16 mouse cellular contexts compared by ENCODE assay signal in genomic region chr14:31389421-31390147, GRCm38 (mm10). TPM values are rescaled to one million over a fixed set of nuclear protein-coding genes. Genes with fewer than 3 reads are reported as not detected.
A peak's percentile ranks its signal among the peaks of the same experiment; 100 is the strongest.
DNase-seq lines count a peak whose midpoint lies in the region; ATAC-seq and TF ChIP-seq lines count a peak whose summit lies in the region.
"Had no signal": no experiment of that assay in that cellular context is flagged by ENCODE, and none has a peak within 500 bp of the region (broad histone marks: within the 10 kb centered on the region; RNA-seq: fewer than 3 reads in every experiment).

No protein-coding gene starts in this region.

- no peak for TF ChIP-seq EP300 in liver, postnatal 0 days (IDR thresholded peaks at IDR 0.05; ENCODE audit: low read depth)

- ATAC-seq in liver, embryonic 11.5 days (replicated peaks; ENCODE audit: low FRiP score) = no peak
- ATAC-seq in granulocyte monocyte progenitor cell, adult 5-6 weeks (replicated peaks; ENCODE audit: poor library complexity, severe bottlenecking) = peak; percentile 38
- ATAC-seq in liver, postnatal 0 days = peak; percentile 26; the same call in 1 of the 2 replicates
- ATAC-seq in hindbrain, embryonic 16.5 days = no peak

- no peaks in the 10 kb centered on the region for H3K9me3 ChIP-seq in liver, embryonic 11.5 days (ENCODE audit: control insufficient read depth, low read length)
- no peaks in the 10 kb centered on the region for H3K9me3 ChIP-seq in liver, postnatal 0 days (ENCODE audit: low read length)
- no peaks in the 10 kb centered on the region for H3K9me3 ChIP-seq in hindbrain, embryonic 16.5 days (ENCODE audit: control insufficient read depth, low read length)
- H3K9me3 ChIP-seq: hindbrain, embryonic 15.5 days had no signal

- H3K36me3 ChIP-seq in liver, embryonic 11.5 days (ENCODE audit: control insufficient read depth, insufficient read depth, low read length) = no peaks in the 10 kb centered on the region
- H3K36me3 ChIP-seq in liver, postnatal 0 days (replicated peaks; ENCODE audit: insufficient read depth, low read length) = peaks cover 12% of the 10 kb centered on the region
- no peaks in the 10 kb centered on the region for H3K36me3 ChIP-seq in hindbrain, embryonic 16.5 days (ENCODE audit: control insufficient read depth, insufficient read depth, low read length)

- TF ChIP-seq CTCF in liver, postnatal 0 days (IDR thresholded peaks at IDR 0.05; ENCODE audit: low read depth) = no peak

- H3K27ac ChIP-seq in liver, embryonic 11.5 days (ENCODE audit: low read depth, low read length) = no peak overlapping the region
- peak overlapping the region; percentile 7; the same call in 1 of the 2 replicates for H3K27ac ChIP-seq in liver, postnatal 0 days (ENCODE audit: low read depth)
- no peak overlapping the region for H3K27ac ChIP-seq in hindbrain, embryonic 16.5 days (ENCODE audit: low read depth, low read length)
- H3K27ac ChIP-seq: heart, adult 2 months; kidney, postnatal 0 days had no signal

- H3K4me1 ChIP-seq in liver, embryonic 11.5 days (replicated peaks; ENCODE audit: control insufficient read depth, insufficient read depth, low read length) = 0 out of 2 replicates have a peak, but pooled peaks cover 3% of the 10 kb centered on the region
- peaks cover 31% of the 10 kb centered on the region for H3K4me1 ChIP-seq in liver, postnatal 0 days (ENCODE audit: insufficient read depth)
- H3K4me1 ChIP-seq in hindbrain, embryonic 16.5 days (ENCODE audit: control insufficient read depth, insufficient read depth, low read depth, low read length) = peaks cover 16% of the 10 kb centered on the region

- whole genome bisulfite sequencing in liver, embryonic 11.5 days = 89% methylated on average over 8 of the region's 8 CpGs
- 76% methylated on average over 8 of the region's 8 CpGs for WGBS in liver, postnatal 0 days (ENCODE audit: insufficient replicate concordance)
- WGBS in hindbrain, embryonic 16.5 days = 84% methylated on average over 8 of the region's 8 CpGs

- H3K9ac ChIP-seq in liver, embryonic 11.5 days (ENCODE audit: low read depth, low read length) = no peak overlapping the region
- H3K9ac ChIP-seq in liver, postnatal 0 days (replicated peaks) = no peak overlapping the region
- no peak overlapping the region for H3K9ac ChIP-seq in hindbrain, embryonic 16.5 days (ENCODE audit: low read depth, low read length)
- H3K9ac ChIP-seq: hindbrain, embryonic 15.5 days had no signal

- no peak overlapping the region for H3K4me3 ChIP-seq in liver, embryonic 11.5 days (ENCODE audit: low read depth, low read length)
- H3K4me3 ChIP-seq in liver, postnatal 0 days (ENCODE audit: low read depth, low read length) = no peak overlapping the region
- no peak overlapping the region for H3K4me3 ChIP-seq in hindbrain, embryonic 16.5 days (ENCODE audit: low read length)
- H3K4me3 ChIP-seq: erythroblast, embryonic 14.5 days; heart, adult 2 months; hindbrain, embryonic 15.5 days had no signal

- H3K4me2 ChIP-seq in liver, embryonic 11.5 days = no peak overlapping the region
- 0 out of 2 replicates have a peak overlapping the region, but pooled peaks have one; percentile 31 for H3K4me2 ChIP-seq in liver, postnatal 0 days (ENCODE audit: low read depth, low read length)
- no peak overlapping the region for H3K4me2 ChIP-seq in hindbrain, embryonic 16.5 days (ENCODE audit: low read length)
- H3K4me2 ChIP-seq: hindbrain, embryonic 15.5 days; midbrain, embryonic 11.5 days had no signal

- no peaks in the 10 kb centered on the region for H3K27me3 ChIP-seq in liver, embryonic 11.5 days (replicated peaks; ENCODE audit: control insufficient read depth, insufficient read depth, low read length)
- H3K27me3 ChIP-seq in liver, postnatal 0 days (ENCODE audit: insufficient read depth, low read length) = no peaks in the 10 kb centered on the region
- H3K27me3 ChIP-seq in hindbrain, embryonic 16.5 days (replicated peaks; ENCODE audit: control insufficient read depth, insufficient read depth, low read length) = no peaks in the 10 kb centered on the region
- H3K27me3 ChIP-seq: hindbrain, embryonic 15.5 days had no signal

- peak; percentile 2 for DNase-seq in liver
- DNase-seq in liver, embryonic 11.5 days (ENCODE audit: low spot score) = no peak
- DNase-seq in T-cell, adult 2 months (ENCODE audit: low spot score) = peak; percentile 53
- DNase-seq in liver, postnatal 0 days = no peak
- no peak for DNase-seq in left cerebral cortex, adult 9 months (ENCODE audit: low spot score in 2 of 2)
- DNase-seq in right cerebral cortex, adult 18-20 months = no peak
- DNase-seq: layer of hippocampus, postnatal 36 days; lung, adult 2 months; right cerebral cortex, postnatal 4 days had no signal

RNA-seq across cellular contexts. Expression of gene Sh3bp5, which starts 46.3 kb away (rescaled TPM):
- 15.0 and 17.3 TPM in 2 replicates for polyA plus RNA-seq in liver, embryonic 11.5 days (2014; fragmentation: Nextera tagmentation; extraction: Ambion mirVana)
- 5.0 and 6.3 TPM in 2 replicates for total RNA-seq in granulocyte monocyte progenitor cell, adult 5-6 weeks (2014; fragmentation: Nextera tagmentation)
- 2.7 and 2.8 TPM in 2 replicates for total RNA-seq in granulocyte monocyte progenitor cell, adult 5-6 weeks (2017)
- 29.7 and 31.8 TPM in 2 replicates for polyA plus RNA-seq in liver, postnatal 0 days (2015; fragmentation: Nextera tagmentation; extraction: Ambion mirVana)
- 152 and 155 TPM in 2 replicates for polyA plus RNA-seq in hindbrain, embryonic 16.5 days (2015; fragmentation: Nextera tagmentation; extraction: Ambion mirVana)

RNA-seq across cellular contexts. Expression of gene Capn7, which starts 53.1 kb away (rescaled TPM):
- 34.4 and 39.0 TPM in 2 replicates for polyA plus RNA-seq in liver, embryonic 11.5 days (2014; fragmentation: Nextera tagmentation; extraction: Ambion mirVana)
- 35.9 and 42.7 TPM in 2 replicates for total RNA-seq in granulocyte monocyte progenitor cell, adult 5-6 weeks (2014; fragmentation: Nextera tagmentation)
- 49.2 and 61.5 TPM in 2 replicates for total RNA-seq in granulocyte monocyte progenitor cell, adult 5-6 weeks (2017)
- polyA plus RNA-seq in liver, postnatal 0 days (2015; fragmentation: Nextera tagmentation; extraction: Ambion mirVana) = 10.3 and 12.4 TPM in 2 replicates
- 76.5 and 86.9 TPM in 2 replicates for polyA plus RNA-seq in hindbrain, embryonic 16.5 days (2015; fragmentation: Nextera tagmentation; extraction: Ambion mirVana)

Comparison
In these comparisons a context has a peak if more than half of its experiments do, and no peak if none do; other contexts are left out.
1. DNase-seq: peak in liver (single experiment) and T-cell, adult 2 months (single experiment); none in liver, embryonic 11.5 days (single experiment), liver, postnatal 0 days (single experiment), left cerebral cortex, adult 9 months (0 of 2) and right cerebral cortex, adult 18-20 months (single experiment).
2. ATAC-seq: peak in granulocyte monocyte progenitor cell, adult 5-6 weeks (single experiment) and liver, postnatal 0 days (single experiment); none in liver, embryonic 11.5 days (single experiment) and hindbrain, embryonic 16.5 days (single experiment).